Mouse (Mus musculus): ENCODE measurements around the gene Depdc1b.

The Depdc1b gene

DNA sequence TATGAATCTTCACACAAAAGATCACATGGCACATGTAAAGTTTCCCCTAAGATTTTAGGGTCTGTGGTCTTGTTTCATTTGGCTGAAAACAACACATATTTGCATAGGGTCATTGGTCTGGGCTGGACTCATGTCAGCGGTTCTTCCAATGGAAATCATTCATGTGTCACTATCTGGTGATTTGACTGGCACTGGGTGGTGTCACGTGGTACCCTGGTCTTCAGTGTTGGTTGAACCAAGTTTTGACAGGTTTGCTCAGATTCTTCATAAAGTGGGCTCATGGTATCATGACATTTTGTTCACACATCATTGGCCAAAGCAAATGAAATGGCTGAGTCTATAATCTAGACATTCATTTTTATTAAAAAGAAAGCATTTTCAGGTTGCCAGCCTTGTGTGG lies 1.3 kb downstream of the Depdc1b start:
- DNase-seq (ENCODE audit: extremely low spot score) = no peak

DNA sequence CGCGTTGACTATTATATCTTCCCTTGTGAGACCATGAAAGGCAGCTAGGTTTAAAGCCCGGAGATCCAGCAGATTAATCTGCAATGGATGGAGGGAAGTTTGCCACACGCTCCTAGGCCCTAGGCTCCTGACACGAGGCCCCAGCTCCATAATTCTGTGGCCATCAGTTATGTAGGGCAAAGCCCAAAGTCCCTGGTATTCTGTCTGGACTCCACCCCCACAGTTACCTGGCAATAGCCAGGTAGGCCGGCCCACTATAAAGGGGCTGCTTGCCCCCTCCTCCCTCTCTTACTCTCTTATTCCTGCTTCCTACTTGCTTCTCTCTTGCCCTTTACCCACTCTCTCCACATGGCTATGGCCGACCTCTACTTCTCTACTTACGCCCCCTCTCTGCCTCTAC lies 2.9 kb downstream of the Depdc1b start:
- no peak for DNase-seq (ENCODE audit: extremely low spot score)

DNA sequence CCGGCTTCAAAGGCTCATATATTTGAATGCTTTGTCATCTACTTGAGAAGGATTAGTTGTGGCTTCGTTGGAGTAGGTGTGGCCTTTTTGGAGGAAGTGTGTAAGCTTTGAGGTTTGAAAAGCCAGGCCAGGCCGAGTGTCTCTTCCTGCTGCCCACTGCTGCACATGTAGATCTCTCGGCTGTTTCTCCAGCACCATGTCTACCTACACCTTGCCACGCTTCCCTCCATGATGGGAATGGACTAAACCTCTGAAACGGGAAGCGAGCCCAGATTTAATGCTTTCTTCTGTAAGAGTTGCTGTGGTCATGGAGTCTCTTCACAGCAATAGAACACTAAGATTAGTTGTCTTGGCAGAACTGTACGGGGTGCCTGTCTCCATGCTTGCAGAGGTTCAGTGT lies 4.1 kb downstream of the Depdc1b start:
- DNase-seq (ENCODE audit: extremely low spot score) = no peak

DNA sequence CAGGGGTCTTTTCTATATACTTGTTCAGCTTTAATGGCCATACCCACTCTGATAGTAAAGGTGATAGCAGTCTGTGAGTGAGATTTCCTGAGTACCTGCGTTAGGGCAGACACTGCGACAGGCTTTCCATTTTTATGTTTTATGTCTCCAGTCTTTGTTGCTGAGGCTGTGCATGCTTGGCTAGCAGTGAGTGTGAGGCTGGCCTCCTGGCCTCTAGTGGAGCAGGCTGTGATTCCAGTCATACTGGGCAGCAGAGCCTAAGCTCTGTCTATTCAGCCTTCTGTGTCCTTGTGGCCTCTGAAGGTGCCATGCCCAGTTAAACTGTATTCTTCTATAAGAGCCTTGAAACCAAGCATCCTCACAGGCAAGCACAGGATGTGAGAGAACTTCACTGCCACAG lies 6.3 kb downstream of the Depdc1b start:
- no peak for DNase-seq (ENCODE audit: extremely low spot score)

- no peak for DNase-seq (ENCODE audit: extremely low spot score)
Measured at GRCm38 (mm10) chr13:108323317-108323716, 7.2 kb downstream of the Depdc1b start.

DNA sequence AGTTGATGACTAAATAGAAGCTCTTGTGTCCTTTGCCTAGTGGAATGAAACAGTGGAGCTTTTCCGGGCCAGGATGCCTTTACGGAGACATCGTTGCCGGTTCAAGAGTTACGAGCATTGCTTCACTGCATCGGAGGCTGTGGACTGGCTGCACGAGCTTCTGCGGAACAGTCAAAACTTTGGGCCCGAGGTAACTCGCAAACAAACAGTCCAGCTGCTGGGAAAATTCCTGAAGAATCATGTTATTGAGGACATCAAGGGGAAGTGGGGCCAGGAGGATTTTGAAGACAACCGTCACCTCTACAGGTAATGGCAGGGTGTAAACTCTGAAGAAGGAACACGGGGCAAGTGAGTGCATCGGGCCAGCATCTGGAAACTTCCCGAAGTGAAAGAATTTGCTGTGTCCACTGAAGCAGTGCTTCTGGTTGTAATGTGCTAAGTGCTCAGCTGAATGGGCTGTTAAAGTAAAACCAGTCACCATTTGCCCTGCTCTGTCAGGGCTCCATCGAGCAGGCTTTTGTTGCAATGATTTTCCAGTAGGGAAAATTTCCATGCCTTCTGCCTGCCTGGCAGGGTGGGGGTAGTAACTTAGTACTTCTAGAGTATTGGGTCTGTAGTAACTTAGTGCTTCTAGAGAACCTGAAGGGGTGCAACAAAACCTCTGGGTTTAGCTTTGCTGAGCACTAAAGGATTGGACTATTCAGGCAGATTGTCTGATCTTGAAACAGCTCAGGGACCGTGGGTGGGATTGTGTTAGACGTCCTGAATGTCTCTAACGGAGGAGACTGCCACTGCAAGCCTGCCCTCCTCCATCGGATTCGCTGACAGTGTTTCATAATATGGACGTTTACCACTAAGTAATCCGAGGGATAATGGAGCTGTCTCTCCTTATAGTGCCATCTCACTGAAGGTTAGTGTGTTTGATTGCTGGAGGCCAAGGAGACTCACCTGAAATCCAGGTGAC lies 8.0 kb downstream of the Depdc1b start:
- no peak for DNase-seq (ENCODE audit: extremely low spot score)

DNA sequence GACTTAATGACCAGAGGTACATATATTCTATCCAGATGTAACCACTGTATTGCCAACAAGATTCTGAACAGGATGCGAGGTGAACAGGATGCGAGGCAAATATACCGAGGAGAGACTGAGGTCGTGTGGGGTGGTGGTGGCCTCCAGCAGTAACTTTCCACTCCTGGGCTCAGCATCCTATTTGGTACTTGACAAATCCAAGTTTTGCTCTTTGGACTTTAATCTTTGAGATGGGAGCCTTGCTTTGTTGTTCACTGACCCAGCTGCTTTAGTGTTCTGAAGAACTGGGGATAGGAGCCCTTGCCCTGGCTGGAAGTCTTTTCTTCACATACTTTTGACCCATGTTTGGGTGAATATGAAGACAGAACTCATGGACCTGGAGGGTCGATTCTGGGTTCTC lies 9.7 kb downstream of the Depdc1b start:
- DNase-seq (ENCODE audit: extremely low spot score) = no peak

GRCm38 (mm10) chr13:108326351-108326750 lies 10.2 kb downstream of the Depdc1b start:
- no peak for DNase-seq (ENCODE audit: extremely low spot score)

DNA sequence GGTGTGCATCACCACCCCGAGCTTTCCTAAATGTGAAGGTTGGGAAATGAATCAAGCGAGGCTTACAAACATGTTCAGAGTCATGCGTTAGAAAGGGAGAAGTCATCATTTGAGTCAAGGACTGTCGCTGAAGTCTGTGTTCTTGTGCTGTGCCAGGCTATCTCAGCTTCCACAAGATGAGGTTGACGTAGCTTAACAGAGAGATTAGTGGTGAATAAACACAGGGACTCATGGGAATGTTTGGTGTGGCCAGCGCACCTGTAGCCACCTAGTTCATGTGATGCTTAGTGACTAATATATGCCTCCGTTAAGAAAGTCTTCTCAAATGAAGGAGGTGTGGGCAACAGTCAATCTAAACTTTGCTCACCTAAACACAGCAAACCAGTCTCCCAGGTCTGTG lies 10.9 kb downstream of the Depdc1b start:
- no peak for DNase-seq (ENCODE audit: extremely low spot score)

DNA sequence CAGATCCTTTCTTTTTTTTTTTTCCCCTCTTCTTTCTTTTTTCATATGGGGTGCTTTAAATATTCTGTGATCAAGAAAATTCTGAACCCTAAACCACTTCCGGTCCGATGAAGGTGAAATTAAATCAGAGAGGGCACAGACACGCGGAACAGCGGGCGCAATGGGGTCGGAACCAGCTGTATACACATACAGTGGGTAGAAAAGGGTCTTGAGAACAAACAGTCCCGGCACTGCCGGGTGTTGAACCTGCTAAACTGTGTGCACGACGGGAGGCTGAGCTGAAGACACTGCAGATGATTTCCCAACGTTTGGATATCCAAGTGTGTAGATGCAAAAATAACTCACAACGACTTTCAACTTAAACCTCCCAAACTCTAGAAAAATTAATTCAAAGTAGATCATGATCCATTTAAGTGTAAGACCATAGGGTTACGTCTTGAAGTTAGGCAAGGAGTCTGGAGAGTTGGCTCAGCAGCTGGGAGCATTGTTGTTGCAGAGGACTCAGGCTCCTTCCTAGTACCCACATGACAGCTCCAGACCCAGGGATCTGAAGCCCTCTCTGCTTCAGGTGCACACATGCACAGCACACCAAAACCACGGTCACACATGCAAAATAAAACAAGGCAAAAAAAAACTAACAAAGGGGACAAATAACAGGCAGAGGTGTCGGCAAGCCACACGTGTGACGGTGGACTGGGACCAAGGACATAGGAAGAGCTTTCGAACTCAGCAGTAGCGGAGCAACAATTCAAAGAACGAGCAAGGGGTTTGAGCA lies 12.5 kb downstream of the Depdc1b start:
- DNase-seq (ENCODE audit: extremely low spot score) = no peak

DNA sequence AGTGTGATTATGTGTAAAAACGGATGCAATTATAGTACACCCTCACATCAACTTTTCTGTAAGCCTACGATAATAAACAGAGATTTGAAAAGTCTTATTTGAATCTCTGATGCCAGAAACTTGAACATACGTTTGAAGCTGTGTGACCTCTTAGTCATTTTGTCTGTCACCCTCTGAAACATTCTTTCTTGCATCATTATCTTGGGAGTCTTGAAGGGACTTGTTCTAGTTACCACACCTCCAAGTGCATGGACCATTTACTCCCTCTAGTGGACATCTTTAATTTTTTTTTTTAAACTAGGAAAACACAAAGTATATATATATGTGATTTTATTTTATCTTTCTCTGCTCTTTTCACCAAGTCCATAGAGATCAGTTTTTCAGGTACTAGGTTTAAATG lies 13.6 kb downstream of the Depdc1b start:
- DNase-seq (ENCODE audit: extremely low spot score) = peak; percentile 18

- DNase-seq (ENCODE audit: extremely low spot score) = no peak
Measured at GRCm38 (mm10) chr13:108335257-108336003, 19.3 kb downstream of the Depdc1b start.

DNA sequence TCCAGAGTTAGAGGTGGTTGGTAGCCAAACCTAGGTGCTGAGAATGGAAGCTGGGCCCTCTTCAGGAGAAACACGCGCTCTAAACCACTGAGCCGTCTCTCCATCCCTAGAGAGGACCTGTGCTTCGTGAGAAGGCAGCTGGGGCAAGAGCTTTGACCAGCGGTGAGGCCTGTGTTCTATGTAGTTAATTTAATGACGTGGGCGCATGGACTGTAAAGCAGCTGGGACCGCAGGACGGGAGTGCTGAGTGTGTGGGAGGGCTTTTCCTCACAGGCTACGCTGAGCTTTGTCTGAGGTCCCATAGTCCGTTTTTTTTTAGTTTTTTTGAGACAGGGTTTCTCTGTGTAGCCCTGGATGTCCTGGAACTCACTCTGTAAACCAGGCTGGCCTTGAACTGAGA lies 20.1 kb downstream of the Depdc1b start:
- DNase-seq (ENCODE audit: extremely low spot score) = no peak

- no peak for DNase-seq (ENCODE audit: extremely low spot score)
Measured at GRCm38 (mm10) chr13:108337340-108337739, 21.2 kb downstream of the Depdc1b start.

- DNase-seq (ENCODE audit: extremely low spot score) = no peak
Measured at GRCm38 (mm10) chr13:108338076-108338836, 22.1 kb downstream of the Depdc1b start.

DNA sequence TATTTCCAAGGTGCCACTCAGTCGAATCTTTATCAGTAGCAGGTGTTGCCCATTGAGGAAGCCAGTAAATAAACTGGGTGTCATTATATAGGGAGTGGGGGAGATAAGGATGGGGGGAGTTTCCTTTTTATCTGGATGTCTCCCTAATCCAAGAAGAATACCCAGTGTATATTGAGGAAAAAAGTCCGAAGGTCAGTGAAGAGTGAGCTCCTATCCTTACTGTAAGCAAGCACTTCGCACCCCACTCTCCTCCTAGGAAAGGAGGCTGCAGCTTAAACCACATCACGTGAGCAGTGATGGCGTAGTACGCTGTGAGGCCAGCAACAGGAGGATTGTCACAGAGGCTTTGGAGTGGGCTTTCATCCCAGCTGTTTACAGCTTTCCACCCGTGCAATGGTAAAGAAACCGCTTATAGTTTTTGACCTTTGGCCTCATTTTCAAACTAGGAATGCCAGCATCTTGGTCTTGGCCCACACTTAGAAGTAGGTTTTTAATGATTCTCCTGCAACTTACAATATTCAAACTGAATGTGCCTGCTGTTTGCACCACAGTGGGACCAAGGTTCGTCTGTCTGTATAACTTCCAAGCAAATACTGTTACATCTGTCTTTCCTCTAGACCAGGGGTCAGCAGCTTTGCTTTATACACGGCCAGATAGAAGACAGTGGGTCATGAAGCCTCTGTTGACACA lies 23.9 kb downstream of the Depdc1b start:
- DNase-seq (ENCODE audit: extremely low spot score) = no peak

- no peak for DNase-seq (ENCODE audit: extremely low spot score)
Measured at GRCm38 (mm10) chr13:108341585-108341984, 25.5 kb downstream of the Depdc1b start.

DNA sequence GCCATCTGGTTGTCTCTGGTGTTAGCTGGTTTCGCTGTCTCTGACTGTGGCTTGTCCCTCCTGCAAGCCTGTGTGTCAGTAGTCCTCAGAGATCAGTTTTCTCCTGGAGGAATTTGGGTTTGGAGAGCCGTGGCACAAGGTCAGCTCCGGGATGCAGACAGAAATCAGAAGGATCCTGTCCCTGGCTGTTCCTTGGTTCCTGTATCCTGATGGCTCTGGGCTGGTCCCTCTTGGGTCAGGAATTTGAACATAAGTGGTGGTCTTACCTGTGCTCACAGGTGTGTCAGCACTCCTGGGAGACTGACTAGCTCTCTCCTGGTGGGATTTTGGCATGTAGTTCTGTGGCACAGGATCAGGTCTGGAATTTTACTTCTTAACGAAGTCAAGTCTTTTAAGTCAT lies 29.6 kb downstream of the Depdc1b start:
- DNase-seq (ENCODE audit: extremely low spot score) = no peak

- peak; percentile 14 for DNase-seq (ENCODE audit: extremely low spot score)
Measured at GRCm38 (mm10) chr13:108347016-108347415, 30.9 kb downstream of the Depdc1b start.

DNA sequence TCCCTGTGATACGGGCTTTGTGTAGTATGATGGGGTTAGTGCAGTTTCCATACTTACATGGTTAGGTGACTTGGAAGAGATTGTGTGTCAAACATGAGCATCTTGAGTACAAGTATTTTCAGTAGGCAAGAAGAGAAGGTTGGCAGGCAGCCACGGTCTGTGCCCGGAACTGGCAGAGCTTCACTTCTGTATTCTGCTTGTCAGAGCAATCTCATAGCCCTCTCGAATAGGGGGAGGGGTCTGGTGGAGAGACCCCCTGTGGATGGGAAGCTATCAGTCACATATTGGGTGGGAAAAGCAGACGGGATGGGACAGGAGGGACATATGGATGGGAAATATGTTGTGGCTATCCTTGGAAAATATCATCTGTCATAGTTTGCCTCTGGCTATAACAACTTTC lies 33.5 kb downstream of the Depdc1b start:
- DNase-seq (ENCODE audit: extremely low spot score) = no peak

DNA sequence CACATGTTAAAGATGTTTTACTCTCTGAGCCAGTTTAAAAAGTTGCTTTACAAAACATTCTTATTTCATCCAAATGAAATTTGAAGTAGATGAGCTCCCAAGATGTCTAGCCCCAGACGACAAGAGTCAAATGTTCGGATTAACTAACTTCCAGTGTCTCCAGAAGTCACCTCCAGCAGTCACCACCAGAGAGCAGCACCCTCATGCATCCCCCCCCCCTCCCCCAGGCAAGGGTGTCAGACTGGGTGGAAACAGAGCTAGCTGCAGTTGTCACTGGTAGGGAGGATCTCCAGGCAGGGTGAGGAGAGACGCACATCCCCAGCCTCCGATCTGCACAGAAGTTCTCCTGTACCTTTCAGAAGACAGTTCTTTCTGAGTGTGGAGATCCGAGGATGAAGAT lies 37.6 kb downstream of the Depdc1b start:
- DNase-seq (ENCODE audit: extremely low spot score) = no peak
